Mouse (Mus musculus) embryonic facial prominence, embryonic 12.5 days (tissue): ENCODE data around the gene Etnppl. TPM values are rescaled to one million over a fixed set of nuclear protein-coding genes. Genes with fewer than 3 reads are reported as not detected.

Source experiments
- ATAC-seq: fragments of 200-750 bp; cut with Nextera tagmentation; 2 replicates; pipeline ENCODE4 v1.8.0; 2017; ENCODE audit not compliant: insufficient number of reproducible peaks, insufficient read depth, low FRiP score, low TSS enrichment
- H3K27ac ChIP-seq: fragments of 300-500 bp; sonication (generic); 2 replicates; pipeline ENCODE4 v1.5.1; 2016; ENCODE audit warnings: mild to moderate bottlenecking
- H3K27me3 ChIP-seq: fragments of 300-500 bp; sonication (generic); 2 replicates; pipeline ENCODE4 v1.6.1; 2016; ENCODE audit warnings: mild to moderate bottlenecking, moderate library complexity
- H3K36me3 ChIP-seq: fragments of 300-500 bp; sonication (generic); 2 replicates; pipeline ENCODE4 v1.6.1; 2016; ENCODE audit warnings: mild to moderate bottlenecking
- H3K4me1 ChIP-seq: fragments of 300-500 bp; sonication (generic); 2 replicates; pipeline ENCODE4 v1.6.1; 2016
- H3K4me2 ChIP-seq: fragments of 300-500 bp; sonication (generic); replicated peaks from 2 replicates; pipeline ENCODE4 v1.6.1; 2016; ENCODE audit warnings: mild to moderate bottlenecking, moderate library complexity
- H3K4me3 ChIP-seq: fragments of 300-500 bp; sonication (generic); 2 replicates; pipeline ENCODE4 v1.5.1; 2016; ENCODE audit warnings: mild to moderate bottlenecking
- H3K9ac ChIP-seq: fragments of 300-500 bp; sonication (generic); 2 replicates; pipeline ENCODE4 v1.6.1; 2016; ENCODE audit warnings: mild to moderate bottlenecking, moderate library complexity
- H3K9me3 ChIP-seq: fragments of 300-500 bp; sonication (generic); 2 replicates; pipeline ENCODE4 v1.6.1; 2016; ENCODE audit warnings: mild to moderate bottlenecking, moderate library complexity
- WGBS: fragments of 180-500 bp; shearing (Covaris S2); methylation state at CpG from one replicate; pipeline ENCODE4 v1.1.7; 2016; 5-methylcytosine and 5-hydroxymethylcytosine counted together
- polyA plus RNA-seq: library from polyadenylated mRNA; unstranded; fragments of >200 nt; fragmentation: Nextera tagmentation; extraction: Ambion mirVana; gene quantifications from 2 replicates; pipeline ENCODE4 v1.2.1, GENCODE M21; 2016

Gene Etnppl
- polyA plus RNA-seq = 0.09 TPM in 1 of 2 replicates, not detected in the other

- Histone ChIP-seq H3K9ac (no peak within 1 kb of the TSS), H3K27me3 (0 out of 2 replicates have a peak, but pooled peaks cover 4% of the 10 kb centered on the region), H3K27ac (no peak within 1 kb of the TSS), H3K9me3 (no peaks in the 10 kb centered on the region), H3K4me3 (peak within 1 kb of the TSS; percentile 27), H3K4me2 (peak within 1 kb of the TSS; percentile 49), H3K4me1 (peaks cover 8% of the 10 kb centered on the region), H3K36me3 (no peaks in the 10 kb centered on the region)
- 2% methylated on average over 10 of the region's 10 CpGs for WGBS
- no peak for ATAC-seq
These were observed at the start of gene Etnppl for GRCm38 (mm10) chr3:130617439-130617898. Etnppl (plus strand) TSS chr3:130617448.

- H3K4me3 ChIP-seq = no peak overlapping the region
- no peak overlapping the region for H3K27ac ChIP-seq
- no peaks in the 10 kb centered on the region for H3K36me3 ChIP-seq
- no peak for ATAC-seq
- H3K4me2 ChIP-seq = no peak overlapping the region
- no peaks in the 10 kb centered on the region for H3K9me3 ChIP-seq
- no peaks in the 10 kb centered on the region for H3K4me1 ChIP-seq
- H3K9ac ChIP-seq = no peak overlapping the region
- WGBS = 76% methylated on average over 16 of the region's 16 CpGs
- H3K27me3 ChIP-seq = no peaks in the 10 kb centered on the region
These were observed 48.7 kb upstream of the Etnppl start for GRCm38 (mm10) chr3:130568331-130569095.

- ATAC-seq = no peak
- no peaks in the 10 kb centered on the region for H3K4me1 ChIP-seq
- H3K36me3 ChIP-seq = no peaks in the 10 kb centered on the region
- H3K9me3 ChIP-seq = no peaks in the 10 kb centered on the region
- 71% methylated on average over 5 of the region's 5 CpGs for WGBS
- no peak overlapping the region for H3K4me2 ChIP-seq
- H3K4me3 ChIP-seq = no peak overlapping the region
- H3K27me3 ChIP-seq = no peaks in the 10 kb centered on the region
- H3K9ac ChIP-seq = no peak overlapping the region
- no peak overlapping the region for H3K27ac ChIP-seq
These were observed 44.0 kb upstream of the Etnppl start for GRCm38 (mm10) chr3:130573243-130573642.

DNA sequence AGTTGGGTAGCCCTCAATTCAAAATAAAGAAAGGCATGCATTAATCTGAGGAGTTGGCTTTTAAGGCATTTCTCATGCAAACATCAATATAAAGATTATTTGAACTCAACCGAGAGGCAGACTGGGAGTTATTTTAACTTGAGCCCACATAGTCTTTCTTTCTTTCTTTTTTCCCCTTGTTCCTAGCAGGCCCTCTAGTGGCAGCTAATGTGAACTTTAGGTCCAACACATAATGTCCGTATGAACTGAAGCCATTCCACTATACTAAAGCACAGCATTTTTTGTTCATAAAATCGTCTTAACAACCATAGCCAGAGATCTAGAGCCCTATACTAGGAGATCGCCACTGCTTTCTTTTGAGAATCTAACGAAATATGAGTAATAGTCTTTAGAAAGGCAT is 42.6 kb upstream of the Etnppl start:
- Histone ChIP-seq H3K36me3 (no peaks in the 10 kb centered on the region), H3K9me3 (no peaks in the 10 kb centered on the region), H3K27ac (no peak overlapping the region), H3K9ac (no peak overlapping the region), H3K27me3 (no peaks in the 10 kb centered on the region), H3K4me2 (no peak overlapping the region), H3K4me1 (peaks cover 4% of the 10 kb centered on the region; the same call in 1 of the 2 replicates), H3K4me3 (no peak overlapping the region)
- WGBS = 18% methylated on average over 5 of the region's 5 CpGs
- no peak for ATAC-seq

DNA sequence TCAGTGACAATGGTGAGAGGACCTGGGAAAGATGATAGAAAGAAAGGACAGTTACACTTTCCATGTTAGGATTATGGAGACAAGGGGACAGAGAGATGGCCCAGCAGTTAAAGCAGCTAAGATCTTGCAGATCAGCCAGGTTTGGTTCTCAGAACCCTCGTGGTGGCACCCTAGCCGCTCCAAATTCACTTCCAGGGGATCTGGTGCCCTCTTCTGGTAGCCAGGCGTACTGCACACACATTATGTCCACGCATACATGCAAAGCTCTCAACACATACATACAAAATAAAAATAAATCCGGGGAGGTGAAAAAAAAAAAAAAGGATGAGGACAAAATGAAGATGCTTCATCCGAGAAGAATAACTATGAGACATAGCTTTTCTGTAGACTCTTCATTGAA is 40.6 kb upstream of the Etnppl start:
- no peak for ATAC-seq
- no peaks in the 10 kb centered on the region for H3K36me3 ChIP-seq
- H3K9me3 ChIP-seq = no peaks in the 10 kb centered on the region
- H3K9ac ChIP-seq = no peak overlapping the region
- no peak overlapping the region for H3K4me3 ChIP-seq
- no peaks in the 10 kb centered on the region for H3K27me3 ChIP-seq
- WGBS = 72% methylated on average over 6 of the region's 6 CpGs
- no peak overlapping the region for H3K27ac ChIP-seq
- peaks cover 12% of the 10 kb centered on the region; the same call in 1 of the 2 replicates for H3K4me1 ChIP-seq
- no peak overlapping the region for H3K4me2 ChIP-seq

GRCm38 (mm10) chr3:130579501-130579900 is 37.7 kb upstream of the Etnppl start:
- no peak for ATAC-seq
- no peaks in the 10 kb centered on the region for H3K36me3 ChIP-seq
- H3K4me1 ChIP-seq = peaks cover 12% of the 10 kb centered on the region; the same call in 1 of the 2 replicates
- 0 out of 2 replicates have a peak overlapping the region, but pooled peaks have one; percentile 2 for H3K4me2 ChIP-seq
- 30% methylated on average over 17 of the region's 17 CpGs for WGBS
- H3K27me3 ChIP-seq = no peaks in the 10 kb centered on the region
- no peak overlapping the region for H3K9ac ChIP-seq
- H3K27ac ChIP-seq = no peak overlapping the region
- no peaks in the 10 kb centered on the region for H3K9me3 ChIP-seq
- H3K4me3 ChIP-seq = no peak overlapping the region

DNA sequence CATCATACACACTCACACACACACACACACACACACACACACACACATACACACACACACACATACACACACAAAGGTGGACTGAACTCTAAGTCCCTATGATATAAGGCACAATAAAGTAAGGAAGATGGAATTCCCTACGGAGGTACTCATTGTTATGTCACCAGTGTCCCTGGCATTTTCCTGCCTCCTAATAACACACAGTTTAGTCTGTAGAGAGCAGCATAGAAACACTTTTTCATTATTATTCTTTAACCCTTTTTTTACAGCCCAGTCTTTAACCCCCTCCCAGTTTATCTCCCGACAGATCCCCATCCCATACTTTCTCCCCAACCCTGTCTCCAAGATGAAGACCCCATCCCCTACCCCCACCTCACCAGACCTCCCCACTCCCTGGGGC is 35.7 kb upstream of the Etnppl start:
- H3K27ac ChIP-seq = no peak overlapping the region
- H3K4me1 ChIP-seq = peaks cover 12% of the 10 kb centered on the region; the same call in 1 of the 2 replicates
- WGBS = 87% methylated on average over 2 of the region's 2 CpGs
- H3K4me3 ChIP-seq = no peak overlapping the region
- no peak overlapping the region for H3K4me2 ChIP-seq
- no peaks in the 10 kb centered on the region for H3K9me3 ChIP-seq
- H3K27me3 ChIP-seq = no peaks in the 10 kb centered on the region
- no peak overlapping the region for H3K9ac ChIP-seq
- no peak for ATAC-seq
- H3K36me3 ChIP-seq = no peaks in the 10 kb centered on the region

- ATAC-seq = 0 out of 2 replicates have a peak, but pooled peaks have one; percentile 52
- Histone ChIP-seq H3K36me3 (no peaks in the 10 kb centered on the region), H3K9me3 (no peaks in the 10 kb centered on the region), H3K27ac (no peak overlapping the region), H3K9ac (no peak overlapping the region), H3K4me1 (peaks cover 13% of the 10 kb centered on the region; the same call in 1 of the 2 replicates), H3K4me3 (no peak overlapping the region), H3K4me2 (no peak overlapping the region), H3K27me3 (no peaks in the 10 kb centered on the region)
- 77% methylated on average over 13 of the region's 13 CpGs for WGBS
These were observed 34.2 kb upstream of the Etnppl start for GRCm38 (mm10) chr3:130582903-130583664.

GRCm38 (mm10) chr3:130584007-130584406 is 33.2 kb upstream of the Etnppl start:
- Histone ChIP-seq H3K9ac (no peak overlapping the region), H3K4me2 (no peak overlapping the region), H3K4me1 (peaks cover 18% of the 10 kb centered on the region; the same call in 1 of the 2 replicates), H3K27ac (no peak overlapping the region), H3K4me3 (no peak overlapping the region), H3K9me3 (no peaks in the 10 kb centered on the region), H3K36me3 (no peaks in the 10 kb centered on the region), H3K27me3 (no peaks in the 10 kb centered on the region)
- ATAC-seq = no peak
- WGBS = 67% methylated on average over 7 of the region's 7 CpGs

DNA sequence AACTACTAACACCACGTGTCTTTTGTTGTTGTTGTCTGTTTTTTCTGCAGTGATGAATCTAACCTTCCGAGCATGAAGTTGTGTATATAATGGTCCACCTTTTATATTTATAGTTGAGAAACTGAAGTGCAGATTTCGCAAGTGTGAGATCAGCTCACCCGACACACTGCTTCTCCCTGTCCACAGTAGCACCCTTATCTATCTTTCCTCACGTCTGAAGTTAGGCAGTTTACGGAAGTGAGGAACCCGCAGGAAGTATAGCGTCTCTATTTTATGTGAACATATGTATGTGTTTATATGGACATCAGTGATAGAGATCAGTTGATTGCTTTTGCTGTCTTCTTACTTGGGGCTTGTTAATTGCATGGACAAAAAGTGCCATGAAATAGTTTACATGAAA is 22.2 kb upstream of the Etnppl start:
- Histone ChIP-seq H3K4me2 (no peak overlapping the region), H3K4me1 (no peaks in the 10 kb centered on the region), H3K9me3 (no peaks in the 10 kb centered on the region), H3K36me3 (no peaks in the 10 kb centered on the region), H3K27ac (no peak overlapping the region), H3K27me3 (no peaks in the 10 kb centered on the region), H3K9ac (no peak overlapping the region), H3K4me3 (no peak overlapping the region)
- WGBS = 85% methylated on average over 8 of the region's 8 CpGs
- ATAC-seq = no peak

DNA sequence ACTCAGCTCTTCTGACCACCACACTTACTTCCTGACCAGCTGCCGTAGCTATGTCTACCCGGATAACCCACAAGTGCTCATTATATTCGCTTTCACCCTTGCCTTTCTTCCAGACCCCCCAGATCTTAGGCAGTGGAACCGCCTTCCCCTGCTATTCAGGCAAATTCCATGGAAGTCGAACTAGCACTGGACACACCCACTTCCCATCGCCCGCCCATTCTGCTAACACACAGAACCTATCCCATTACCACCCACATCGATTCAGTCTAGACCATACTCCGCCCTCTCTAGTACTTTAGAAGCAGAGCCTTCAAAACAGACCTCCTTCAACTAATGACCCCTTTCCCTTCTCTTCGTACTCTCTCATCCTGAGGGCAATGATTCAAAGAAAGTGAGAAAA is 15.8 kb upstream of the Etnppl start:
- no peak overlapping the region for H3K27ac ChIP-seq
- H3K4me3 ChIP-seq = no peak overlapping the region
- no peaks in the 10 kb centered on the region for H3K4me1 ChIP-seq
- H3K9ac ChIP-seq = no peak overlapping the region
- H3K9me3 ChIP-seq = no peaks in the 10 kb centered on the region
- H3K36me3 ChIP-seq = no peaks in the 10 kb centered on the region
- H3K27me3 ChIP-seq = no peaks in the 10 kb centered on the region
- ATAC-seq = no peak
- H3K4me2 ChIP-seq = no peak overlapping the region
- 72% methylated on average over 10 of the region's 10 CpGs for WGBS

- Histone ChIP-seq H3K27me3 (no peaks in the 10 kb centered on the region), H3K36me3 (no peaks in the 10 kb centered on the region), H3K4me1 (no peaks in the 10 kb centered on the region), H3K27ac (no peak overlapping the region), H3K9ac (no peak overlapping the region), H3K4me3 (no peak overlapping the region), H3K4me2 (no peak overlapping the region), H3K9me3 (no peaks in the 10 kb centered on the region)
- no peak for ATAC-seq
- WGBS = 81% methylated on average over 2 of the region's 2 CpGs
These were observed 9.3 kb upstream of the Etnppl start for GRCm38 (mm10) chr3:130607924-130608323.
